Mouse (Mus musculus) CD4-positive, CD25-positive, alpha-beta regulatory T cell, adult 2 months (primary cell): ENCODE results near the gene Abo.
"Not testable (repeated sequence)": the region's sequence is repeated elsewhere in the genome, so short reads cannot be mapped to it uniquely, and the experiment has no call there.

Source experiments
- DNase-seq: peaks from one replicate; pipeline ENCODE4 v3.0.0-alpha.2; 2012; ENCODE audit warnings: low read depth, low spot score

Abo gene

GRCm38 (mm10) chr2:26864879-26865278 is at the start of gene Abo:
Abo (minus strand) TSS chr2:26864979.
- DNase-seq: no peak

GRCm38 (mm10) chr2:26914148-26914941 is 49.6 kb upstream of the Abo start:
- no peak for DNase-seq

GRCm38 (mm10) chr2:26913416-26914147 is 48.8 kb upstream of the Abo start:
- DNase-seq: no peak

- no peak for DNase-seq
Measured at GRCm38 (mm10) chr2:26912253-26912770, 47.5 kb upstream of the Abo start.

GRCm38 (mm10) chr2:26910994-26911765 is 46.4 kb upstream of the Abo start:
- peak; percentile 71 for DNase-seq

GRCm38 (mm10) chr2:26910124-26910993 is 45.6 kb upstream of the Abo start, which contains the start of the genes Med22 and Rpl7a:
Med22 (minus strand) TSS chr2:26910677.
Rpl7a (plus strand) TSS chr2:26910764.
- peak; percentile 99 for DNase-seq

GRCm38 (mm10) chr2:26909387-26909784 is 44.6 kb upstream of the Abo start:
- no peak for DNase-seq

- peak; percentile 41 for DNase-seq
Measured at GRCm38 (mm10) chr2:26908710-26909386, 44.1 kb upstream of the Abo start.

- DNase-seq: peak; percentile 73
Measured at GRCm38 (mm10) chr2:26907109-26907508, 42.3 kb upstream of the Abo start.

- no peak for DNase-seq
Measured at GRCm38 (mm10) chr2:26906431-26906830, 41.7 kb upstream of the Abo start.

- no peak for DNase-seq
Measured at GRCm38 (mm10) chr2:26905936-26906335, 41.2 kb upstream of the Abo start.

GRCm38 (mm10) chr2:26903311-26903710 is 38.5 kb upstream of the Abo start:
- DNase-seq: no peak

GRCm38 (mm10) chr2:26902467-26903220 is 37.9 kb upstream of the Abo start, which contains the start of gene Surf6:
Surf6 (minus strand) TSS chr2:26902879.
- peak; percentile 98 for DNase-seq

- no peak for DNase-seq
Measured at GRCm38 (mm10) chr2:26901834-26902400, 37.1 kb upstream of the Abo start.

GRCm38 (mm10) chr2:26900731-26901130 is 36.0 kb upstream of the Abo start:
- no peak for DNase-seq

- no peak for DNase-seq
Measured at GRCm38 (mm10) chr2:26895898-26896297, 31.1 kb upstream of the Abo start.

- not testable (repeated sequence) for DNase-seq
Measured at GRCm38 (mm10) chr2:26886170-26886569, 21.4 kb upstream of the Abo start.

GRCm38 (mm10) chr2:26885541-26885940 is 20.8 kb upstream of the Abo start:
- not testable (repeated sequence) for DNase-seq

GRCm38 (mm10) chr2:26878571-26878970 is 13.8 kb upstream of the Abo start:
- DNase-seq: no peak
